Mouse (Mus musculus): ENCODE data around the gene Vmn1r6. TPM values are rescaled to one million over a fixed set of nuclear protein-coding genes. Genes with fewer than 3 reads are reported as not detected.
"Not testable (repeated sequence)": the region's sequence is repeated elsewhere in the genome, so short reads cannot be mapped to it uniquely, and the experiment has no call there.

The Vmn1r6 gene
- total RNA-seq (2014; rRNA removed; ENCODE audit: low replicate concordance): not detected in 2 replicates
- polyA plus RNA-seq (2015; fragmentation: Nextera tagmentation; extraction: Ambion mirVana): not detected in 2 replicates

GRCm38 (mm10) chr6:56996943-56997342 is at the start of gene Vmn1r6:
Gene Vmn1r6, plus strand, starts transcription at chr6:56997243.
- Histone ChIP-seq H3K27me3 (ENCODE audit: control insufficient read depth, insufficient read depth, low read length) (no peaks in the 10 kb centered on the region), H3K4me2 (ENCODE audit: low read depth, low read length) (no peak within 1 kb of the TSS), H3K9me3 (replicated peaks; ENCODE audit: control insufficient read depth, low read length) (no peaks in the 10 kb centered on the region), H3K9ac (replicated peaks; ENCODE audit: low read depth, low read length) (no peak within 1 kb of the TSS), H3K4me1 (ENCODE audit: control insufficient read depth, insufficient read depth) (no peaks in the 10 kb centered on the region), H3K4me3 (ENCODE audit: low read depth, low read length) (no peak within 1 kb of the TSS), H3K27ac (ENCODE audit: low read depth) (no peak within 1 kb of the TSS), H3K36me3 (replicated peaks; ENCODE audit: control insufficient read depth, insufficient read depth, low read length) (no peaks in the 10 kb centered on the region)
- TF ChIP-seq CTCF (IDR thresholded peaks at IDR 0.05; ENCODE audit: low read depth) (no peak), EP300 (IDR thresholded peaks at IDR 0.05; ENCODE audit: low read depth) (no peak)
- ATAC-seq (ENCODE audit: insufficient read depth, low read depth): no peak
- no peak for DNase-seq (ENCODE audit: low spot score)
- WGBS: 62% methylated on average over 2 of the region's 2 CpGs

GRCm38 (mm10) chr6:56956436-56956835 is 40.6 kb upstream of the Vmn1r6 start:
- no peaks in the 10 kb centered on the region for H3K27me3 ChIP-seq (ENCODE audit: control insufficient read depth, insufficient read depth, low read length)
- no peak overlapping the region for H3K4me2 ChIP-seq (ENCODE audit: low read depth, low read length)
- no peaks in the 10 kb centered on the region for H3K36me3 ChIP-seq (replicated peaks; ENCODE audit: control insufficient read depth, insufficient read depth, low read length)
- ATAC-seq (ENCODE audit: insufficient read depth, low read depth): no peak
- H3K4me1 ChIP-seq (ENCODE audit: control insufficient read depth, insufficient read depth): no peaks in the 10 kb centered on the region
- H3K27ac ChIP-seq (ENCODE audit: low read depth): no peak overlapping the region
- H3K9ac ChIP-seq (replicated peaks; ENCODE audit: low read depth, low read length): no peak overlapping the region
- 67% methylated on average over 5 of the region's 5 CpGs for WGBS
- H3K9me3 ChIP-seq (replicated peaks; ENCODE audit: control insufficient read depth, low read length): no peaks in the 10 kb centered on the region
- DNase-seq (ENCODE audit: low spot score): no peak
- TF ChIP-seq EP300 (IDR thresholded peaks at IDR 0.05; ENCODE audit: low read depth) (no peak), CTCF (IDR thresholded peaks at IDR 0.05; ENCODE audit: low read depth) (no peak)
- no peak overlapping the region for H3K4me3 ChIP-seq (ENCODE audit: low read depth, low read length)

- Histone ChIP-seq H3K27ac (ENCODE audit: low read depth) (no peak within 1 kb of the TSS), H3K27me3 (ENCODE audit: control insufficient read depth, insufficient read depth, low read length) (no peaks in the 10 kb centered on the region), H3K36me3 (replicated peaks; ENCODE audit: control insufficient read depth, insufficient read depth, low read length) (no peaks in the 10 kb centered on the region), H3K9me3 (replicated peaks; ENCODE audit: control insufficient read depth, low read length) (no peaks in the 10 kb centered on the region), H3K4me3 (ENCODE audit: low read depth, low read length) (no peak within 1 kb of the TSS), H3K4me2 (ENCODE audit: low read depth, low read length) (no peak within 1 kb of the TSS), H3K9ac (replicated peaks; ENCODE audit: low read depth, low read length) (no peak within 1 kb of the TSS), H3K4me1 (ENCODE audit: control insufficient read depth, insufficient read depth) (no peaks in the 10 kb centered on the region)
- TF ChIP-seq EP300 (IDR thresholded peaks at IDR 0.05; ENCODE audit: low read depth): no peak
- no peak for TF ChIP-seq CTCF (IDR thresholded peaks at IDR 0.05; ENCODE audit: low read depth)
- no peak for DNase-seq (ENCODE audit: low spot score)
- no peak for ATAC-seq (ENCODE audit: insufficient read depth, low read depth)
Observed at GRCm38 (mm10) chr6:56969973-56970372, 27.1 kb upstream of the Vmn1r6 start, which contains the start of gene Vmn1r5. Gene Vmn1r5, plus strand, starts transcription at chr6:56970273.

GRCm38 (mm10) chr6:57025224-57025623 is 28.2 kb downstream of the Vmn1r6 start, which contains the start of gene Vmn1r7:
Gene Vmn1r7, minus strand, starts transcription at chr6:57025324.
- not testable (repeated sequence) for H3K9ac ChIP-seq (replicated peaks; ENCODE audit: low read depth, low read length); H3K27ac ChIP-seq (ENCODE audit: low read depth); H3K27me3 ChIP-seq (ENCODE audit: control insufficient read depth, insufficient read depth, low read length); DNase-seq (ENCODE audit: low spot score); H3K9me3 ChIP-seq (replicated peaks; ENCODE audit: control insufficient read depth, low read length); H3K4me1 ChIP-seq (ENCODE audit: control insufficient read depth, insufficient read depth); H3K4me2 ChIP-seq (ENCODE audit: low read depth, low read length); H3K36me3 ChIP-seq (replicated peaks; ENCODE audit: control insufficient read depth, insufficient read depth, low read length); ATAC-seq (ENCODE audit: insufficient read depth, low read depth); H3K4me3 ChIP-seq (ENCODE audit: low read depth, low read length)
- WGBS: 72% methylated on average over 2 of the region's 2 CpGs

GRCm38 (mm10) chr6:57031984-57032383 is 34.9 kb downstream of the Vmn1r6 start, which contains the start of gene Vmn1r8:
Gene Vmn1r8, plus strand, starts transcription at chr6:57032284.
- Histone ChIP-seq H3K4me2 (ENCODE audit: low read depth, low read length) (no peak within 1 kb of the TSS), H3K27me3 (ENCODE audit: control insufficient read depth, insufficient read depth, low read length) (no peaks in the 10 kb centered on the region), H3K36me3 (replicated peaks; ENCODE audit: control insufficient read depth, insufficient read depth, low read length) (no peaks in the 10 kb centered on the region), H3K4me3 (ENCODE audit: low read depth, low read length) (no peak within 1 kb of the TSS), H3K9me3 (replicated peaks; ENCODE audit: control insufficient read depth, low read length) (no peaks in the 10 kb centered on the region), H3K4me1 (ENCODE audit: control insufficient read depth, insufficient read depth) (no peaks in the 10 kb centered on the region), H3K9ac (replicated peaks; ENCODE audit: low read depth, low read length) (no peak within 1 kb of the TSS), H3K27ac (ENCODE audit: low read depth) (no peak within 1 kb of the TSS)
- DNase-seq (ENCODE audit: low spot score) (no peak), ATAC-seq (ENCODE audit: insufficient read depth, low read depth) (no peak)
- TF ChIP-seq EP300 (IDR thresholded peaks at IDR 0.05; ENCODE audit: low read depth) (no peak), CTCF (IDR thresholded peaks at IDR 0.05; ENCODE audit: low read depth) (no peak)

GRCm38 (mm10) chr6:57034674-57035073 is 37.6 kb downstream of the Vmn1r6 start:
- DNase-seq (ENCODE audit: low spot score): no peak
- no peaks in the 10 kb centered on the region for H3K27me3 ChIP-seq (ENCODE audit: control insufficient read depth, insufficient read depth, low read length)
- H3K4me2 ChIP-seq (ENCODE audit: low read depth, low read length): no peak overlapping the region
- no peak overlapping the region for H3K27ac ChIP-seq (ENCODE audit: low read depth)
- WGBS: 60% methylated on average over 2 of the region's 2 CpGs
- no peaks in the 10 kb centered on the region for H3K9me3 ChIP-seq (replicated peaks; ENCODE audit: control insufficient read depth, low read length)
- TF ChIP-seq CTCF (IDR thresholded peaks at IDR 0.05; ENCODE audit: low read depth): no peak
- TF ChIP-seq EP300 (IDR thresholded peaks at IDR 0.05; ENCODE audit: low read depth): no peak
- H3K9ac ChIP-seq (replicated peaks; ENCODE audit: low read depth, low read length): no peak overlapping the region
- ATAC-seq (ENCODE audit: insufficient read depth, low read depth): no peak
- no peaks in the 10 kb centered on the region for H3K36me3 ChIP-seq (replicated peaks; ENCODE audit: control insufficient read depth, insufficient read depth, low read length)
- no peaks in the 10 kb centered on the region for H3K4me1 ChIP-seq (ENCODE audit: control insufficient read depth, insufficient read depth)
- H3K4me3 ChIP-seq (ENCODE audit: low read depth, low read length): no peak overlapping the region

Other genes with a start within 250 kb of the Vmn1r6 start
- 37.2 and 41.5 TPM in 2 replicates for gene Kbtbd2, start 199.4 kb upstream of the Vmn1r6 start, total RNA-seq (2014; rRNA removed; ENCODE audit: low replicate concordance)
- gene Kbtbd2, start 199.4 kb upstream of the Vmn1r6 start, polyA plus RNA-seq (2015; fragmentation: Nextera tagmentation; extraction: Ambion mirVana): 17.0 and 17.6 TPM in 2 replicates
- gene Fkbp9, start 165.2 kb upstream of the Vmn1r6 start, total RNA-seq (2014; rRNA removed; ENCODE audit: low replicate concordance): 123 and 142 TPM in 2 replicates
- 90.0 and 90.2 TPM in 2 replicates for gene Fkbp9, start 165.2 kb upstream of the Vmn1r6 start, polyA plus RNA-seq (2015; fragmentation: Nextera tagmentation; extraction: Ambion mirVana)
- 65.3 and 74.0 TPM in 2 replicates for gene Nt5c3, start 73.3 kb upstream of the Vmn1r6 start, total RNA-seq (2014; rRNA removed; ENCODE audit: low replicate concordance)
- gene Nt5c3, start 73.3 kb upstream of the Vmn1r6 start, polyA plus RNA-seq (2015; fragmentation: Nextera tagmentation; extraction: Ambion mirVana): 95.9 and 108 TPM in 2 replicates
- not detected in 2 replicates for gene Vmn1r4, start 73.2 kb upstream of the Vmn1r6 start, total RNA-seq (2014; rRNA removed; ENCODE audit: low replicate concordance)
- gene Vmn1r4, start 73.2 kb upstream of the Vmn1r6 start, polyA plus RNA-seq (2015; fragmentation: Nextera tagmentation; extraction: Ambion mirVana): 0.07 and 0.19 TPM in 2 replicates
- gene Vmn1r5, start 27.0 kb upstream of the Vmn1r6 start, total RNA-seq (2014; rRNA removed; ENCODE audit: low replicate concordance): not detected in 2 replicates
- gene Vmn1r5, start 27.0 kb upstream of the Vmn1r6 start, polyA plus RNA-seq (2015; fragmentation: Nextera tagmentation; extraction: Ambion mirVana): not detected in 2 replicates
- gene Vmn1r7, start 28.1 kb downstream of the Vmn1r6 start, total RNA-seq (2014; rRNA removed; ENCODE audit: low replicate concordance): not detected in 2 replicates
- gene Vmn1r7, start 28.1 kb downstream of the Vmn1r6 start, polyA plus RNA-seq (2015; fragmentation: Nextera tagmentation; extraction: Ambion mirVana): not detected in 2 replicates
- gene Vmn1r8, start 35.0 kb downstream of the Vmn1r6 start, total RNA-seq (2014; rRNA removed; ENCODE audit: low replicate concordance): not detected in 2 replicates
- gene Vmn1r8, start 35.0 kb downstream of the Vmn1r6 start, polyA plus RNA-seq (2015; fragmentation: Nextera tagmentation; extraction: Ambion mirVana): not detected in 2 replicates
- gene Vmn1r9, start 69.5 kb downstream of the Vmn1r6 start, total RNA-seq (2014; rRNA removed; ENCODE audit: low replicate concordance): not detected in 2 replicates
- not detected in 2 replicates for gene Vmn1r9, start 69.5 kb downstream of the Vmn1r6 start, polyA plus RNA-seq (2015; fragmentation: Nextera tagmentation; extraction: Ambion mirVana)
- gene Vmn1r10, start 112.2 kb downstream of the Vmn1r6 start, total RNA-seq (2014; rRNA removed; ENCODE audit: low replicate concordance): not detected in 2 replicates
- gene Vmn1r10, start 112.2 kb downstream of the Vmn1r6 start, polyA plus RNA-seq (2015; fragmentation: Nextera tagmentation; extraction: Ambion mirVana): not detected in 2 replicates
- gene Vmn1r11, start 136.2 kb downstream of the Vmn1r6 start, total RNA-seq (2014; rRNA removed; ENCODE audit: low replicate concordance): not detected in 2 replicates
- gene Vmn1r11, start 136.2 kb downstream of the Vmn1r6 start, polyA plus RNA-seq (2015; fragmentation: Nextera tagmentation; extraction: Ambion mirVana): not detected in 2 replicates
- gene Vmn1r12, start 159.7 kb downstream of the Vmn1r6 start, total RNA-seq (2014; rRNA removed; ENCODE audit: low replicate concordance): not detected in 2 replicates
- not detected in 2 replicates for gene Vmn1r12, start 159.7 kb downstream of the Vmn1r6 start, polyA plus RNA-seq (2015; fragmentation: Nextera tagmentation; extraction: Ambion mirVana)
- not detected in 2 replicates for gene Vmn1r13, start 206.0 kb downstream of the Vmn1r6 start, total RNA-seq (2014; rRNA removed; ENCODE audit: low replicate concordance)
- not detected in 2 replicates for gene Vmn1r13, start 206.0 kb downstream of the Vmn1r6 start, polyA plus RNA-seq (2015; fragmentation: Nextera tagmentation; extraction: Ambion mirVana)
- gene Vmn1r14, start 234.4 kb downstream of the Vmn1r6 start, total RNA-seq (2014; rRNA removed; ENCODE audit: low replicate concordance): not detected in 2 replicates
- not detected in 2 replicates for gene Vmn1r14, start 234.4 kb downstream of the Vmn1r6 start, polyA plus RNA-seq (2015; fragmentation: Nextera tagmentation; extraction: Ambion mirVana)